Mouse (Mus musculus) brain, adult 2 months (tissue): ENCODE measurements around the gene Nudt14.
A peak's percentile ranks its signal among the peaks of the same experiment; 100 is the strongest.

Source experiments
- DNase-seq: peaks from one replicate; pipeline ENCODE4 v3.0.0; 2011; ENCODE audit warnings: low read depth, low spot score

The Nudt14 gene

GRCm38 (mm10) chr12:112941776-112942713 is at the start of gene Nudt14:
Nudt14 (minus strand) TSS chr12:112942124.
- DNase-seq, result peak; percentile 82

DNA sequence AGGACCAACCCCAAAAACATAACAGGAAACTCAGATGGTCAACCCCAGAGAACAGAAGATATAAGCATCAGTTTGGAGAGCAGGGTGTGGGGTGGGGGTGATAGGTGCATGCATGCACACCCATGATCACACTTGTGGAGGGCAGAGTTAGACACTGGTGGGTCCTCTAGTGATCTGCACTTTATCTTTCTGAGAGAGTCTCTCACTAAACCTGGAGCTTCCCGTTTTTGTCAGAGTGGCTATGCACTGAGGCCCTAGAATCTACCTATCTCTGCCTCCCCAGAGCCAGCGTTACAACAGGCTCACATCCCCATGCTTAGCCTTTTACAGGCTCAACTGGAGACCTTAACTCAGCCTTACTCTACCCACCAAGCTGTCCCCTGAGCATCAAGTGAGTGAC is 49.5 kb upstream of the Nudt14 start:
- no peak for DNase-seq

GRCm38 (mm10) chr12:112990706-112991405 is 48.9 kb upstream of the Nudt14 start:
- no peak for DNase-seq

- DNase-seq, result no peak
These were observed 46.0 kb upstream of the Nudt14 start for GRCm38 (mm10) chr12:112987877-112988276.

DNA sequence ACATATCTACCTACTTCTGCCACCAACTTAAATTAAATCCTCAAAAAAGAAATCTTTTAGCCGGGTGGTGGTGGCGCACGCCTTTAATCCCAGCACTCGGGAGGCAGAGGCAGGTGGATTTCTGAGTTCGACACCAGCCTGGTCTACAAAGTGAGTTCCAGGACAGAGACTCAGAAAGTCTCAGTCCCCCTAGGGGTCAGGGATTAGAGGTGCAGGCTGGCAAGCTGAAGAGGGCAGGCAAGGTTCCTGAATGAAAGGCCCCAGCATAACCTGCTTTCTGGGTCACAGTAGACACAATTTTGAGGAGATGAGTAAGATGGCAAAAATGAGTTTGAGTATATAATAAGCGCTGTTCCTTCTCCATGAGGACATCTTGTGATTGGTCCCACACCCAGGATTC is 43.4 kb upstream of the Nudt14 start:
- DNase-seq, result no peak

GRCm38 (mm10) chr12:112982031-112982430 is 40.1 kb upstream of the Nudt14 start:
- peak; percentile 51 for DNase-seq

DNA sequence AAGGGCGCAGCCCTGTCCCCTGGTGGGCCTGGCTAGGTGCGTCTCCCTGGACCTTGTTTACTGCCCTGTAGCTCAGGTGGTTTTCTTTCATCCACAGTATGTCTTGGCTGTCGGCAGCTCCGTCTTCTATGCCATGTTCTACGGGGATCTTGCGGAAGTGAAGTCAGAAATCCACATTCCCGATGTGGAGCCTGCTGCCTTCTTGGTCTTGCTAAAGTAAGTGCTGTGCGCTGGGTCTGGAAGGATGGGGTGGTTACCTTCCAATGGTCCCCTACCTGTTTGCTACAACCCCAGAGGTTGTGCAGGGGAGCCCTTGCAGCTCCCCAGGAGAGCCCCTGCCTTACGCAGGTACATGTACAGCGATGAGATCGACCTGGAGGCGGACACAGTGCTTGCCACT is 35.2 kb upstream of the Nudt14 start:
- peak; percentile 59 for DNase-seq

DNA sequence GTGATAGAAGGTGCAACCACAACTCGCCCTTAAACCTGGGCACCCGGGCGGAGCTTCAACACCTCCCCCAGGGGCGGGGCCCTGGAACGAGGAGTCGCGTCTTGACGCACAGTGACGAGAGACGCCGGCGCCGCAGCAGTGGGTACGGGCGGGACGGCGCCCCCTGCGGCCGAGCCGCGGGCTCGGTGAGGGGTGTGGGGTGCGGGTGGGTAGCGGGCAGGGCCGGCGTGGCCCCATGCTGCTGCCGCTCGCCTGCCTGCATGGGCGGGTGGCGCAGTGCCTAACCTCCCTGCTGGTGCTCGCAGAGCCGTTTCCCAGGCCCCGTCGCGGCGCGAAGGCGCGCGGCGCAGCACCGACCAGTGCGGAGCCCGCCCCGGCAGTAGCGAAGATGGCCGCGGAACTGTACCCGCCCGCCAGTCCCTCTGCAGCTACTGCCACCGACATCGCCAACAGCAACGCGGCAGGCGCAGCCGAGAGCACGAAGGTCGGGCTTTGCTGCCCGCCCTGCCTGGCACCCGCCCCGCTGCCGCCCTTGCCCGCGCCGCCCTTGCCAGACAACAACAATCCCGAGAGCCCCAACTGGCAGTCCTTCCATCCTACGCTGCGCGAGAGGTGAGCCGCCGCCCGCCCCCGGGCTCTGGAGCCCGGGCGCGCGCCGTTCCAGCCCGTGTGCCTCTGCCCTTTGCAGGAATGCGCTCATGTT is 34.6 kb upstream of the Nudt14 start, which contains the start of gene Btbd6:
Gene Btbd6, plus strand, starts transcription at position 112 of the 703 bp plus-strand sequence.
- peak; percentile 96 for DNase-seq

DNA sequence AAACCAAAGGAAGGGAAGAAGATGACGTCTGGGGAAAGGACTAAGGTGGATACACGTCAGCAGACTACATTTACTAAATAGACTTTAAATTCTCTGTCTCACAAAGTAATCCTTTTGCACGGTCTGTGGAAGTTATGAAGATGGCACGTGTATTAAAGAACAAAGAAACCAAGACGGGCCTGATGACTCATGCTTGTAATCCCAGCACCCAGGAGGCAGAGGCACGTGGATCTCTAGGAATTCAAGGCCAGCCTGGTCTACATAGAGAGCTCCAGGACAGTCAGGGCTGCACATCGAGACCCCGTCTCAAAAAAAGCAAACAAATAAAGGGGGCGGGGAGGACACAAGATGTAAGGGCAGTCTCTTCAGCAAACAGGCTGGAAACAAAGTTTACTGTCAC is 32.8 kb upstream of the Nudt14 start:
- DNase-seq, result no peak

DNA sequence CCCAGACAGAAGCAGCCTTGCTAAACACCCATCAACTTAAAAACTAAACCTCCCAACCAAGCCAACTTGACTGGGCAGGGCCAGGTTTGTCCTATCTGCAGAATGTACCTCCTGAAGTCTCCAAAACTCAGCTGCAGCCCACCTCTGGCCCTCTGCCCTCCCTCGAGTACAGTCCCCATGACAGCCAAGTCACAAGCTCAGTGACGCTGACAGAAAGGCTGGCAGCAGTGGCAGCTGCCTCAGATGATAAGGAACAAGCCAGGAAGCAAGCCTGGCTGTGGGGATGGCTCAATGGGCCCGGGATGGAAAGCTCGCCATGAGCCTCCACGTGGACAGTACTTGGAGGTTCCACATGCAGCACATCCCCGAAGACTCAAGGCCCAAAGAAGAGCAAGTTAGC is 27.7 kb upstream of the Nudt14 start:
- no peak for DNase-seq

DNA sequence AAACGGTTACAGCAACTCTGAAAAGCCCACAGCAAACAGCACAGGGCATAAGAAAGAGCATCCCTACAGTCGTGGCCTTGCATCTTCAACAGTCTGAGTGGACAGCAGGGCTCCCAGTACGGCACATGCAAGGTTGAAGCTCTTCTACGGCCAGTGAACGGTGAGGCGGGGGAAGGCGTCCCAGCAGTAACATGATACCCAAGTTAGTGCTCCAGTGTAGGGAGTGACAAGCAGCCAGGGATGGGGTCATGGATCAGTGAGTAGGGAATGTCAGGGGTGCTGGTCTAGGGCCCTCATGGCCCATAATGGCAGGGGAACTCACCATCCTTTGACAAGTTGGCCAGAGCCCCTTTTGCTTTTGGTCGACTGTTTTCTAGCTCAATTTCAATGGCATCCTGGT is 27.0 kb upstream of the Nudt14 start:
- no peak for DNase-seq

DNA sequence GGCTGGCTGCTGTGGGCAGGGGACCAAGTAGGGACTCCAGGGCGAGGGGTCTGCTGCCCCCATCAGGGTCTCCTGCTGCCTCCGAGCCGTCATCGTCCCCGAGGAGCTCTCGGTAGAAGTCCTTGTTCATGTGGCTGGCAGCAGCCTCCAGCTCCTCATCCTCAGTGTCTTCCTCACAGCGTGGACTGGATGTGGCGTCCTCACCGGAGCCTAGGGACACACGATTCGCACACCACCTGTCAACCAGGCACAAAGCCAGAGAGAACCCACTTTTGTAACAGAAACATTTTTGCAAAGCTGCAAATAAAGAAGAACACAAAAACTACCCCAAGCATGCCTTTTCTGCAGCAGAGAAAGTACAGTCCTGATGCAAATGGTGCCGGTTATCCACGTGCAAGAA is 23.9 kb upstream of the Nudt14 start:
- DNase-seq, result no peak

DNA sequence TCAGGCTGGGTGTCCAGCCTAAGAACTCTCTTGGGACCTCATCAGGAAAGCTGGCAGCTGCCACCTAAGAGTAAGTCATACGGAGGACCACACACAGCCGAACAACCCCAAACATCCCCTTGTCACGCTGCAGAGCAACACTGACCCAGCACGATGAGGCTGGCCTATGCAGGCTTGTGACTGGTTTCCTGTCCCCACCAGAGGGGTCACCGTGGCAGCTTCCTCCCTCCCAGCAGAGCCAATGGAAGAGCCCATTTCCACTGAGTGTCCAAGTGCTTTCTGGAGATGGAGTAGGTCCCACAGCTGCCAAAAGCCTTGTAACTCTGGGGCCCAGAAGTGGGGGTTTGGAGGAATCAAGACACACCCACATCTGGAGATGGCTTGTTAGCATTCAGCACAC is 19.9 kb upstream of the Nudt14 start:
- no peak for DNase-seq

DNA sequence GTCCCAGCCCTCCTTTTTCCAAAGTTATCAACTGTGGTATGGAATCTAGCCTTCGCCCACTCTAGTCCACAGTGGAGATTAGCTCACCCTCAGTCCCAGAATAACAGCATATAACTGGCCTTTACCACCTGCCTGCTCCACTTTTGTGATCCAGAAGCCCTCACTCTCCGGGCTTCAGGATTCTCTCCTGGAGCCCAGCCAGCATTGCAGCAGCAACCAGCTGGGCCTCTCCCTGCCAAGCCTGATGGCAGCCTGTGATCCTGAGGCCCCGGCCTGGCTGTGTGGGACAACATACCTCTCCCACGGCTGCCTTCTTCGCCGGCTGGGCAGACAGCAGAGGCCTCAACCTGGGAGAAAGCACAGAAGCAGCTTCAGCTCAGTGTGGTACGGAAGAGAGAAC is 19.5 kb upstream of the Nudt14 start:
- peak; percentile 85 for DNase-seq

- no peak for DNase-seq
These were observed 17.5 kb upstream of the Nudt14 start for GRCm38 (mm10) chr12:112959421-112959820.

DNA sequence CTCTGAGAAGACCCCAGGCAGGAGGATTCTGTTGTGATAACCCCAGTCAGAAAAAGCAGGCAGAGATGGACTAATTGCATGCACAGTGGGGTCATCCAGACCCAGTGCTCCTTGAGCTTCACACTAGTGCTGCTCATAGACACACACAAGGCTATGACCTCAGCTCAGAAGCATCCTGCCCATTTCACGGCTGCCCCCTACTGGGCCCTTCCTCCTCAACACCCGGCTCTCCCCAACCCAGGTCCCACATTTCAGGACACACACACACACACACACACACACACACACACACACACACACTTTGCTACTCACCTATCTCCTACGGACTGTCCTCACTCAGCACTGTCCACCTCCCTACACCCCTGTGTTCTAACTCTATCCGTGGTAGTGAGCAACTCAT is 16.4 kb upstream of the Nudt14 start:
- peak; percentile 63 for DNase-seq

GRCm38 (mm10) chr12:112955800-112956199 is 13.9 kb upstream of the Nudt14 start:
- DNase-seq, result peak; percentile 84

DNA sequence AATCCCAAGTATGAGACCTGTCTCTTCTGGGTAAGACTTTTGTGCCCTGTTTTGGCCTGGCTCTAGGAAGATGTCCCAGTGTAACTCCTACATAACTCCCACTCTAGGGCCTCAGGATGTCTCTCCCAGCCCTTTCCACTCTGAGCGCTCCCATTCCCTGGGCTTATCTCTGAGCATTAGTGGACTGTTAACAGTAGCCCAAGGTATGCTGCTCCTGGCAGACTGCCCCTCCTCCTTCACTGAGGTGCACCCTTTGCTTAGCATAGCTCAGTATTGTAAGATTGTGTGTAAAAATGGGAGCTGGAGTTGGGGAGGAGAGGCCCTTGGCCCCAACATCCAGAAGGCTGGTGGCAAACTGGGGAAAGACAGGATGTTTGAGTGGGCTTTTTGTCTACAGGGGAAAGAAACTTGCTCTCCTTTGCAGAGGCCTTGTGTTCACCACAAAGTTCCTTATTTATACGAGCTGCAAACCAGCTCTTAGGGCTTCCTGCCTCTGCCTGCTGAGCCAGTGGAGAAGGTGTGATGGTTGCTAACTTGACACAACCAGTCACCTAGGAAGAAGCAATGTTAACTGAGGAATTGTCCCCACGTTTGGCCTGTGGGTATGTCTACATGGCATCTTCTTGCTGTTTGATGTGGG is 11.1 kb upstream of the Nudt14 start:
- no peak for DNase-seq

GRCm38 (mm10) chr12:112952433-112952832 is 10.5 kb upstream of the Nudt14 start:
- peak; percentile 63 for DNase-seq

- no peak for DNase-seq
These were observed 9.4 kb upstream of the Nudt14 start for GRCm38 (mm10) chr12:112951150-112951842.

DNA sequence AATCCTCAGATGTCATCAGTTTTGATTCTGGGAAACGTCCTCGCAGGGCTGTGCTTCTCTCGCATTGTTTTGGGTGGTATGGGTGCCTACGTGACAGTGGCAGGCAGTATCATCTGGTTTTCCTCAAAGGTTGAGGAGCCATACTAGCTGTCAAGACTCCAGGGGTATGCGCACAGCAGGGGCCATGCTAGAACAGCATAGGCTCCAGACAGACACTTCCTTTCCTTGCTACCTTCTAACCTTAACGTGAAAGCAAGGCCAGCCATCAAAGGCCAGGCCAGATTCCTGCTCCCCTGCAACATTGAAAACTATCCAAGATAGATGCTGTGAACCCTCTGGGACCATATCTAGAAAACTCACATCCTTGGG is 8.8 kb upstream of the Nudt14 start:
- no peak for DNase-seq
